Mouse (Mus musculus): Measurements from ENCODE around the gene Wdtc1. TPM values are rescaled to one million over a fixed set of nuclear protein-coding genes. Genes with fewer than 3 reads are reported as not detected.

The Wdtc1 gene
- total and polyA plus RNA-seq, 3 experiments = 2.8 to 10.8 (median 9.6) TPM

DNA sequence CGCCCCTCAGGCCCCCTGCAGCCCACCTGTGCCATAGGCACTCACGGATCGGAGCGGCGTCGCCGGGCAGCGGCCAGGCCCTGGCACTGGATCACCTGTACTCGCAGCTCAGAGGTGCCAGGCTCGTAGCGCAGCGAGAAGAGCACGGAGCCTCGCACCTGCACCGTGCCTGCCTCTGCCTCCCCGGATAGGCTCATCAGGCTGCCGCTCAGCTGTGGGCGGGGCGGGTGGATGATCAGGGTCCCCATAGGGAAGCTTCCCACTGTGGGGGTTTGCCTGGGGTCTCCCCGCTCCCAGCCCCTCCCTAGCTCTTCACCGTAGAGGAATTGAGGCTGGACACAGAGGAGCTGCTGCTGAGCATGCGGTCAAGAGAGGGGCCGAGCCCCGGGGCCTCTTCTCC, 96.5 kb downstream of the Wdtc1 start:
- Histone ChIP-seq H3K4me2 (ENCODE audit: insufficient read depth, low read depth, poor library complexity, severe bottlenecking) (no peak overlapping the region), H3K9ac (ENCODE audit: insufficient read depth, low read depth) (no peak overlapping the region), H3K27me3 (replicated peaks) (no peaks in the 10 kb centered on the region), H3K9me3 (replicated peaks; ENCODE audit: low read length) (no peaks in the 10 kb centered on the region), H3K4me3 (replicated peaks in 1 of 3; ENCODE audit: low read depth in 2 of 3, low read length in 2 of 3, poor library complexity in 1 of 3) (no peak overlapping the region), H3K4me1 (ENCODE audit: control insufficient read depth in 1 of 2, insufficient read depth in 2 of 2) (peaks cover 5 to 18% of the 10 kb centered on the region in 2 experiments), H3K79me2 (replicated peaks; ENCODE audit: control insufficient read depth, extremely low read depth, insufficient read depth, poor library complexity, severe bottlenecking) (no peaks in the 10 kb centered on the region), H3K27ac (ENCODE audit: insufficient read depth, low read depth) (no peak overlapping the region), H3K36me3 (replicated peaks in 1 of 2; ENCODE audit: control insufficient read depth in 1 of 2, insufficient read depth in 1 of 2, low read length in 1 of 2) (peaks cover 0 to 70% of the 10 kb centered on the region in 2 experiments)
- TF ChIP-seq MAX (IDR thresholded peaks at IDR 0.05; ENCODE audit: low read length) (no peak), SMC3 (IDR thresholded peaks at IDR 0.05; ENCODE audit: low read depth, low read length) (no peak), TBP (conservative IDR thresholded peaks at IDR 0.05; ENCODE audit: low read depth, low read length) (no peak), HCFC1 (IDR thresholded peaks at IDR 0.05; ENCODE audit: low read depth, low read length) (no peak), POLR2A (IDR thresholded peaks at IDR 0.05; ENCODE audit: low read depth, low read length) (no peak), USF2 (conservative IDR thresholded peaks at IDR 0.05; ENCODE audit: low read depth, low read length) (no peak), ZKSCAN1 (IDR thresholded peaks at IDR 0.05; ENCODE audit: borderline replicate concordance, low read depth, low read length) (no peak), MEF2A (IDR thresholded peaks at IDR 0.05; ENCODE audit: borderline replicate concordance, low read depth, low read length) (no peak), TCF12 (IDR thresholded peaks at IDR 0.05; ENCODE audit: low read depth, low read length) (no peak), SIN3A (IDR thresholded peaks at IDR 0.05; ENCODE audit: low read length) (no peak), MXI1 (IDR thresholded peaks at IDR 0.05; ENCODE audit: low read depth, low read length) (no peak), ZNF384 (IDR thresholded peaks at IDR 0.05; ENCODE audit: low read depth, low read length) (no peak), JUND (conservative IDR thresholded peaks at IDR 0.05; ENCODE audit: low read depth, low read length) (no peak), IRF4 (IDR thresholded peaks at IDR 0.05; ENCODE audit: low read depth, low read length) (no peak), RAD21 (IDR thresholded peaks at IDR 0.05; ENCODE audit: low read depth, low read length) (no peak), KAT2A (IDR thresholded peaks at IDR 0.05; ENCODE audit: insufficient replicate concordance, low read length) (no peak)
- no peak for DNase-seq (ENCODE audit: extremely low read depth)
- in situ Hi-C loops (cut with MboI; ENCODE audit: low pct_ligation_motif_present, low pct_unique_long_range_greater_than_20kb, low sequenced_read_pairs) (no loop called here), dilution Hi-C loops (cut with MboI; ENCODE audit: extremely low pct_ligation_motif_present, extremely low pct_unique_long_range_greater_than_20kb, low sequenced_read_pairs) (no loop called here)

- H3K27ac ChIP-seq (ENCODE audit: insufficient read depth, low read depth) = no peak overlapping the region
- in situ Hi-C loops (cut with MboI; ENCODE audit: low pct_ligation_motif_present, low pct_unique_long_range_greater_than_20kb, low sequenced_read_pairs) = no loop called here
- no peak for DNase-seq (ENCODE audit: extremely low read depth)
- peaks cover 0 to 61% of the 10 kb centered on the region in 2 experiments for H3K36me3 ChIP-seq (replicated peaks in 1 of 2; ENCODE audit: control insufficient read depth in 1 of 2, insufficient read depth in 1 of 2, low read length in 1 of 2)
- H3K79me2 ChIP-seq (replicated peaks; ENCODE audit: control insufficient read depth, extremely low read depth, insufficient read depth, poor library complexity, severe bottlenecking) = no peaks in the 10 kb centered on the region
- H3K27me3 ChIP-seq (replicated peaks) = no peaks in the 10 kb centered on the region
- H3K4me1 ChIP-seq (ENCODE audit: control insufficient read depth in 1 of 2, insufficient read depth in 2 of 2) = peaks cover 0 to 10% of the 10 kb centered on the region in 2 experiments; a peak in 2 of 4 replicates
- no peak overlapping the region for H3K4me2 ChIP-seq (ENCODE audit: insufficient read depth, low read depth, poor library complexity, severe bottlenecking)
- TF ChIP-seq MAZ (IDR thresholded peaks at IDR 0.05; ENCODE audit: low read depth, low read length) (no peak), MAFK (IDR thresholded peaks at IDR 0.05; ENCODE audit: insufficient replicate concordance, low read length) (no peak), MAX (IDR thresholded peaks at IDR 0.05; ENCODE audit: low read length) (no peak), CTCF (conservative IDR thresholded peaks at IDR 0.05 in 1 of 2, IDR thresholded peaks at IDR 0.05 in 1 of 2; ENCODE audit: low read depth in 2 of 2, low read length in 2 of 2) (no peak), MEF2A (IDR thresholded peaks at IDR 0.05; ENCODE audit: borderline replicate concordance, low read depth, low read length) (no peak), UBTF (IDR thresholded peaks at IDR 0.05; ENCODE audit: low read depth, low read length) (no peak), RCOR1 (conservative IDR thresholded peaks at IDR 0.05; ENCODE audit: low read depth, low read length) (no peak), BHLHE40 (IDR thresholded peaks at IDR 0.05; ENCODE audit: low read depth, low read length) (no peak), CHD1 (IDR thresholded peaks at IDR 0.05; ENCODE audit: low read depth, low read length) (no peak), TCF12 (IDR thresholded peaks at IDR 0.05; ENCODE audit: low read depth, low read length) (no peak), RAD21 (IDR thresholded peaks at IDR 0.05; ENCODE audit: low read depth, low read length) (no peak), TBP (conservative IDR thresholded peaks at IDR 0.05; ENCODE audit: low read depth, low read length) (no peak), JUND (conservative IDR thresholded peaks at IDR 0.05; ENCODE audit: low read depth, low read length) (no peak), CHD2 (IDR thresholded peaks at IDR 0.05; ENCODE audit: low read length) (no peak)
- H3K9ac ChIP-seq (ENCODE audit: insufficient read depth, low read depth) = no peak overlapping the region
- no peaks in the 10 kb centered on the region for H3K9me3 ChIP-seq (replicated peaks; ENCODE audit: low read length)
- dilution Hi-C loops (cut with MboI; ENCODE audit: extremely low pct_ligation_motif_present, extremely low pct_unique_long_range_greater_than_20kb, low sequenced_read_pairs) = no loop called here
- no peak overlapping the region for H3K4me3 ChIP-seq (replicated peaks in 1 of 3; ENCODE audit: low read depth in 2 of 3, low read length in 2 of 3, poor library complexity in 1 of 3)
Measured at GRCm38 (mm10) chr4:133255392-133255791, 97.9 kb downstream of the Wdtc1 start.
